Mouse (Mus musculus): Measurements from ENCODE around the gene Jak3. TPM values are rescaled to one million over a fixed set of nuclear protein-coding genes. Genes with fewer than 3 reads are reported as not detected.

Jak3 gene
- polyA plus RNA-seq, 1 experiment from 2014 or later, result 9.1 TPM

- Histone ChIP-seq H3K4me2 (ENCODE audit: low read depth, low read length) (no peak overlapping the region), H3K9me3 (ENCODE audit: control insufficient read depth, low read length) (no peaks in the 10 kb centered on the region), H3K27ac (ENCODE audit: low read length) (no peak overlapping the region), H3K9ac (ENCODE audit: low read length) (no peak overlapping the region), H3K4me3 (ENCODE audit: low read length) (no peak overlapping the region), H3K27me3 (ENCODE audit: control insufficient read depth, insufficient read depth, low read depth, low read length) (peaks cover 41% of the 10 kb centered on the region), H3K4me1 (replicated peaks; ENCODE audit: control insufficient read depth, insufficient read depth, low read length) (peaks cover 5% of the 10 kb centered on the region), H3K36me3 (ENCODE audit: control insufficient read depth, insufficient read depth, low read length) (no peaks in the 10 kb centered on the region)
- no peak for ATAC-seq (ENCODE audit: low read depth)
- 52% methylated on average over 1 of the region's 1 CpGs for WGBS
Observed at GRCm38 (mm10) chr8:71659751-71660150, 16.3 kb upstream of the Jak3 start.

GRCm38 (mm10) chr8:71660325-71661120 lies 15.6 kb upstream of the Jak3 start:
- Histone ChIP-seq H3K4me2 (ENCODE audit: low read depth, low read length) (no peak overlapping the region), H3K9me3 (ENCODE audit: control insufficient read depth, low read length) (no peaks in the 10 kb centered on the region), H3K36me3 (ENCODE audit: control insufficient read depth, insufficient read depth, low read length) (no peaks in the 10 kb centered on the region), H3K27ac (ENCODE audit: low read length) (no peak overlapping the region), H3K4me1 (replicated peaks; ENCODE audit: control insufficient read depth, insufficient read depth, low read length) (peaks cover 8% of the 10 kb centered on the region), H3K27me3 (ENCODE audit: control insufficient read depth, insufficient read depth, low read depth, low read length) (peaks cover 35% of the 10 kb centered on the region), H3K4me3 (ENCODE audit: low read length) (no peak overlapping the region), H3K9ac (ENCODE audit: low read length) (no peak overlapping the region)
- WGBS, result 6% methylated on average over 36 of the region's 36 CpGs
- ATAC-seq (ENCODE audit: low read depth), result peak; percentile 51

- WGBS, result 3% methylated on average over 21 of the region's 22 CpGs
Observed at GRCm38 (mm10) chr8:71665331-71666130, 10.6 kb upstream of the Jak3 start.

DNA sequence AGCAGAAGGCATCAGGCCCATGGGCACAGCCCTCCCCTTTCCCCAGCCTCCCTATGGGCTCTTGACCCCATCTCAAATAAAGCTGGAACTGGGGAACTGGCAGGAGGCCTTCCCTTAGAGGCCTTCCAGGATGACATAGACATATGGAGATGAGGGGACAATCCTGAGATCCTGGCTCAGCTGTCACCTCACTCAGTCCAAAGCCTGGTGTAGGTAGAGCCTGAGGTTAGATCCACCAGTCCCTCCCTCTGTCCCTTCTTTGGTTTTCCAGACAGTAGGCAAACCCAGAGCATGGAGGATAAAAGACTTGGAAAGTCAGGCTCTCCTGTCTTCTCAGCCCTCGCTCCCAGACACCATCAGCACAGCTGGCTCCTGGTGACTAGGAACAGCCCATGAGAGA lies 9.2 kb upstream of the Jak3 start:
- WGBS, result 35% methylated on average over 1 of the region's 1 CpGs
- no peaks in the 10 kb centered on the region for H3K9me3 ChIP-seq (ENCODE audit: control insufficient read depth, low read length)
- H3K9ac ChIP-seq (ENCODE audit: low read length), result no peak overlapping the region
- no peak overlapping the region for H3K4me3 ChIP-seq (ENCODE audit: low read length)
- no peak for ATAC-seq (ENCODE audit: low read depth)
- H3K36me3 ChIP-seq (ENCODE audit: control insufficient read depth, insufficient read depth, low read length), result no peaks in the 10 kb centered on the region
- H3K27ac ChIP-seq (ENCODE audit: low read length), result no peak overlapping the region
- H3K27me3 ChIP-seq (ENCODE audit: control insufficient read depth, insufficient read depth, low read depth, low read length), result peaks cover 21% of the 10 kb centered on the region
- no peak overlapping the region for H3K4me2 ChIP-seq (ENCODE audit: low read depth, low read length)
- peaks cover 25% of the 10 kb centered on the region for H3K4me1 ChIP-seq (replicated peaks; ENCODE audit: control insufficient read depth, insufficient read depth, low read length)

More at GRCm38 (mm10) chr8:71665331-71666130, 10.6 kb upstream of the Jak3 start:
- Histone ChIP-seq H3K4me3 (ENCODE audit: low read length) (peak overlapping the region; percentile 26), H3K36me3 (ENCODE audit: control insufficient read depth, insufficient read depth, low read length) (no peaks in the 10 kb centered on the region), H3K27me3 (ENCODE audit: control insufficient read depth, insufficient read depth, low read depth, low read length) (peaks cover 19% of the 10 kb centered on the region), H3K4me2 (ENCODE audit: low read depth, low read length) (peak overlapping the region; percentile 53), H3K4me1 (replicated peaks; ENCODE audit: control insufficient read depth, insufficient read depth, low read length) (peaks cover 18% of the 10 kb centered on the region), H3K9me3 (ENCODE audit: control insufficient read depth, low read length) (no peaks in the 10 kb centered on the region), H3K27ac (ENCODE audit: low read length) (no peak overlapping the region), H3K9ac (ENCODE audit: low read length) (peak overlapping the region; percentile 23; the same call in 1 of the 2 replicates)
- ATAC-seq (ENCODE audit: low read depth), result peak; percentile 75

GRCm38 (mm10) chr8:71667256-71667655 lies 8.8 kb upstream of the Jak3 start:
- ATAC-seq (ENCODE audit: low read depth), result no peak
- H3K4me2 ChIP-seq (ENCODE audit: low read depth, low read length), result no peak overlapping the region
- WGBS, result 59% methylated on average over 5 of the region's 5 CpGs

DNA sequence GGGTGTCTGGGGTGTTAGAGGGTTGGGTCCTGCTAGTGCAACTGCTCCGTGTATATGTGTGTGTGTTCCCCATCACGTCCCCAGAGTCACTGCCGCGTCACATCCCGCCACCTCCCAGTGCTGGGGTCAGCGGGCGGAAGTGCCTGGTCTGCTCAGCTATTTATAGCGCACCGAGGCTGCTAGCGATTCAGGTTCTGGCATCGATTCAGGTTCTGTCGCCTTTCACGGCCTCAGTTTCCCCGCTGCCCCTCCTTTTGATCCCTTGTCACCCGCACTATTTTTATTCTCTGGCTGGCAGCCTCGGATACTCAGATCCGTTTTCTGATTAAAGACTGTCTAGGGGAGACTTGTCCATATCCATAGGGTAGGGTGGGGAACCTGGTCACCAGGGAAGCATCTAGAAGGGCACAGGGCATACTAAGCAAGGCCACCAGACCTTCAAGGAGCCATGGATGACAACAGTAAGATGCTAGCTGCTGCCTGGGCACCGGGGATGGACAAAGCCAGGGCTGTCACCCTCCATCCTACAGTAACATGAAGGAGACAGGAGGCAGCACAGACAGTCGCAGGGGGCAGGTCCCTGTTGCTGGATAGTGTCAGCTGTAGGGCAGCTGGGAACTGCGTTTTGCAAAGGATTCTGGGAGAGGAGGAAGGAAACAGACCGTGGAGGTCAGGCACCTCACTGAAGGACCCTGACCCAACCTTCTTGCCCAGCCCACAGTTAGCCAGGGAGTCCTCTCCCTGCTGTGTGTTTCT lies 7.7 kb upstream of the Jak3 start:
- H3K4me2 ChIP-seq (ENCODE audit: low read depth, low read length), result peak overlapping the region; percentile 6
- peaks cover 25% of the 10 kb centered on the region for H3K4me1 ChIP-seq (replicated peaks; ENCODE audit: control insufficient read depth, insufficient read depth, low read length)
- H3K9me3 ChIP-seq (ENCODE audit: control insufficient read depth, low read length), result no peaks in the 10 kb centered on the region
- WGBS, result 1% methylated on average over 21 of the region's 21 CpGs
- H3K27me3 ChIP-seq (ENCODE audit: control insufficient read depth, insufficient read depth, low read depth, low read length), result peaks cover 20% of the 10 kb centered on the region
- H3K27ac ChIP-seq (ENCODE audit: low read length), result no peak overlapping the region
- H3K36me3 ChIP-seq (ENCODE audit: control insufficient read depth, insufficient read depth, low read length), result no peaks in the 10 kb centered on the region
- no peak overlapping the region for H3K9ac ChIP-seq (ENCODE audit: low read length)
- H3K4me3 ChIP-seq (ENCODE audit: low read length), result no peak overlapping the region
- ATAC-seq (ENCODE audit: low read depth), result peak; percentile 13; the same call in 1 of the 2 replicates

More at GRCm38 (mm10) chr8:71667256-71667655, 8.8 kb upstream of the Jak3 start:
- Histone ChIP-seq H3K4me1 (replicated peaks; ENCODE audit: control insufficient read depth, insufficient read depth, low read length) (peaks cover 25% of the 10 kb centered on the region), H3K4me3 (ENCODE audit: low read length) (no peak overlapping the region), H3K27ac (ENCODE audit: low read length) (no peak overlapping the region), H3K36me3 (ENCODE audit: control insufficient read depth, insufficient read depth, low read length) (no peaks in the 10 kb centered on the region), H3K9me3 (ENCODE audit: control insufficient read depth, low read length) (no peaks in the 10 kb centered on the region), H3K9ac (ENCODE audit: low read length) (no peak overlapping the region), H3K27me3 (ENCODE audit: control insufficient read depth, insufficient read depth, low read depth, low read length) (peaks cover 20% of the 10 kb centered on the region)

DNA sequence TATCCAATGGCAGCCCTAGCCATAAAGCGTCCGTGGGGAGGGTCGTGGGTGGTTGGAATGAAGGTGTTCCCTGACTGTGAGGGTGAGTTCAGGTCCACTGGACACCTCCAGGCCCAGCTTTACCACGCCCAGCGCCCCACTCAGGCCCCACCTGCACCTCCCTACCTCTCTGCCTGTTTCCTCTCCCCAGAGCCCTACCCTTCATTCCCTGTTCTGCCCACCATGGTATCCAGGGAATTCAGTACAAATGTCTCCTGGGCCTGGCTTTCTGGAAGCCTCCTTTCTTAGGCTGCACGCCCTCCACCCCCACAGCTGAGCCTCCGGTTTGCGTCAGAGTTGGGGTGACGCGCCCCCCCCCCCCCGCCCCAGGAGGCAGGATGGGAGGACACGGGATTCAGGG lies 5.9 kb upstream of the Jak3 start:
- WGBS, result 21% methylated on average over 8 of the region's 12 CpGs
- peak overlapping the region; percentile 53 for H3K4me3 ChIP-seq (ENCODE audit: low read length)
- H3K27ac ChIP-seq (ENCODE audit: low read length), result no peak overlapping the region
- peak overlapping the region; percentile 93 for H3K4me2 ChIP-seq (ENCODE audit: low read depth, low read length)
- ATAC-seq (ENCODE audit: low read depth), result no peak
- peaks cover 22% of the 10 kb centered on the region for H3K4me1 ChIP-seq (replicated peaks; ENCODE audit: control insufficient read depth, insufficient read depth, low read length)
- H3K9ac ChIP-seq (ENCODE audit: low read length), result no peak overlapping the region
- peaks cover 20% of the 10 kb centered on the region for H3K27me3 ChIP-seq (ENCODE audit: control insufficient read depth, insufficient read depth, low read depth, low read length)
- H3K36me3 ChIP-seq (ENCODE audit: control insufficient read depth, insufficient read depth, low read length), result no peaks in the 10 kb centered on the region
- no peaks in the 10 kb centered on the region for H3K9me3 ChIP-seq (ENCODE audit: control insufficient read depth, low read length)

DNA sequence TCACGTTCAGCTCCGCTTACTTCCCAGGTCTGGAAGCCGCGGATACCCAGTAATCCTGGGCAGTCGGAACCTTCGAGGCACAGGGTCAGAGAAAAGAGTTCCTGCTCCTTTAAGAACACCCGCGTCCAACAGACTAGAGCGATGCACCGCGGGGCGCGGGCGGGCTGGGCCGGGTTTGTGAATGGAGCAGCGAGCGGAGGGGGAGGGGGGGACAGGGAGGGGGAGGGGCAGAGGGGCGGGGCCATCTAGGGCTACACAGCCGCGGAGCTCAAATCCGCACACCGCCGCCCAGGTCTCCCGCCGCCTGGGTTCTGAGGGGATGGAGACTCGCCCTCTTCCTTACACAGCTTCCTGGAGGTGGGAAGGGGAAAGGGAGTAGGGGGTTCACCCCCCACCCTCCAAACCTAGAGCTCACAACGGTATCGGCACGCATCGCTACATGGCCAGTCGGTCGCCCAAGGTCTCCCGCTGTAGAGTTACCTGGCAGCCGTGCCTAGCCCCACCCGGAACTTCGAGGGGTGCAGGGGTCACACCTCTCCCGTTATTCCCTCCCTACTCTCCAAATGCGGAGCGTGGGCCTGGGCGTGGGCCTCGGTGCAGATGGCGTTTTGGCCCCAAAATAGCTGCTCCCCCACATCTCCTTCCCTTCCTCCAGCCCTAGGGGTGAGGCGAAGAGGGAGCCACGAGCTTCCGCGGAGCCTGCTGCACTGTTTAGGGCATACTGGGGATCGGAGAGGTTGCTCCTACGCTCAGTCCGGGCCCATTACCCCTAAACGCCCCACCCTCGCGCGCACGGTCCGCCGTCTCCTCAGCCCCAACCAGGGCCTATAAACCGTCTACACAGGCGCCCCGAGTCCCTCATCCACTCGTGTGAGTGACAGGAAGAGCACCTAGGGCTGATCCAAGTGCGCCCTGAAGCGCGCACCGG lies 5.2 kb upstream of the Jak3 start:
- Histone ChIP-seq H3K9me3 (ENCODE audit: control insufficient read depth, low read length) (no peaks in the 10 kb centered on the region), H3K9ac (ENCODE audit: low read length) (no peak overlapping the region), H3K27me3 (ENCODE audit: control insufficient read depth, insufficient read depth, low read depth, low read length) (peaks cover 20% of the 10 kb centered on the region)

More for the DNA sequence above, 5.2 kb upstream of the Jak3 start:
- under 1% methylated on average over 62 of the region's 64 CpGs for WGBS
- Histone ChIP-seq H3K27ac (ENCODE audit: low read length) (no peak overlapping the region), H3K4me3 (ENCODE audit: low read length) (peak overlapping the region; percentile 53), H3K36me3 (ENCODE audit: control insufficient read depth, insufficient read depth, low read length) (no peaks in the 10 kb centered on the region), H3K4me1 (replicated peaks; ENCODE audit: control insufficient read depth, insufficient read depth, low read length) (peaks cover 16% of the 10 kb centered on the region), H3K4me2 (ENCODE audit: low read depth, low read length) (peak overlapping the region; percentile 93)
- peak; percentile 47 for ATAC-seq (ENCODE audit: low read depth)
